Mouse (Mus musculus): ENCODE results near the gene Mylk. TPM values are rescaled to one million over a fixed set of nuclear protein-coding genes. Genes with fewer than 3 reads are reported as not detected.
"Not testable (repeated sequence)": the region's sequence is repeated elsewhere in the genome, so short reads cannot be mapped to it uniquely, and the experiment has no call there.

Mylk gene
- polyA plus RNA-seq, 1 experiment, result 306 TPM

DNA sequence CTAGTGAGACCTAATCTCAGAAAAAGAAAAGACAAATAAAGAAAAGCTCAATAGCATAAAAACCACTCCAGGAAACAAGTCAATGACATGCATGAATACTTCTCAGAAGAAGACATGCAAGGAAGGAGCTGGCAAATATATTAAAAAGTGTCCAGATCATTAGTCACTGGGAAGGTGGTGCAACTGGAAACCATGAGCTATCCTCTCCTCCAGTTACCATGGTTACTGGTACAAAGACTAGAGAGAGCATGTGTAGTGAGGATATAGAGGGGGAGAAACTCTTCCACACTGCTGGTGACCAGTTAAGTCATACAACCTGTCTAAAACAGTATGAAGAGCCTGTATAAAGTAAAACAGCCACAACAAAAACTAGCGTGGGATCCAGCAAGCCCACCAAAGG is 21.2 kb downstream of the Mylk start:
- DNase-seq (ENCODE audit: low read depth, low spot score), result no peak
- WGBS, result 95% methylated on average over 1 of the region's 1 CpGs

- no peak for DNase-seq (ENCODE audit: low read depth, low spot score)
- WGBS, result 95% methylated on average over 2 of the region's 2 CpGs
Observed at GRCm38 (mm10) chr16:34767443-34767842, 22.4 kb downstream of the Mylk start.

DNA sequence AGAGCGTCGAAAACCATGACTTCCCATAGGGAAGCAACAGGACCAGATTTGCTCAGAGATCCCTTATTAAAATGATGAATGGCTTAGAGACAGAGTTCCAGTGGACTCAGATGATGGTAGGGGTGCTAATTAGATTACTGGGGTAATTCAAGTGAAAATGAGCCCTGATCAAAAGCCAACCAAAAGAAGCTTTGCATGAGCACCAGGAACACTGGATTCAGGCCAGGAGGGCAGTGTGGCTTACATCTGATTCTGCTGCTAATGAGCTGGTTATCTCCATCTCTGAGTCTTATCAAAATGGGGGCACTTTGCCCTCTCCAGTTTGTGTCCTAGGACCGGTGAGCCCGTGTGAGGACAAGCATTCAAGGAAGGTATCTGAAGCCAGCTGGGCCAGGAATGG is 23.4 kb downstream of the Mylk start:
- 80% methylated on average over 4 of the region's 4 CpGs for WGBS

DNA sequence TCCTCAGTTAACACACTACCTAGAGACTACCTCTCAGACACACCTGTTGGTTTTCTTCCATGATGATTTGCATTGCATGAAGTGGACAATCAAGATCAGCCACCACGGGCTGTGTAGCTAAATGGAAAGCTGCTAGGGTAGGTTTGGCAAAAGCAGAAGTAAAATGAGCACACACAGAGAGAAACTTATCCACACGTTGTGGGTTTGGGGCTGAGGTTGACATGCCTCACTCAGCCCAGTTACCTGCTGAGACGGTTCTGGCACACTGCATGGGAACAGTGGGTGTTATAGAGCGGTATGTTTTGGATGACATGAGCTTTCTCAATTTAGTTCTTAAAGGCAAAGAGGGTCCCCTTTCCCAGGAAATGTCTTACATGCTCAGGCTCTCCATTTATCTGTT is 25.1 kb downstream of the Mylk start:
- 86% methylated on average over 4 of the region's 4 CpGs for WGBS
- no peak for DNase-seq (ENCODE audit: low read depth, low spot score)

More for the DNA sequence above, 23.4 kb downstream of the Mylk start:
- no peak for DNase-seq (ENCODE audit: low read depth, low spot score)

GRCm38 (mm10) chr16:34772445-34773032 is 27.5 kb downstream of the Mylk start:
- no peak for DNase-seq (ENCODE audit: low read depth, low spot score)
- 88% methylated on average over 4 of the region's 4 CpGs for WGBS

DNA sequence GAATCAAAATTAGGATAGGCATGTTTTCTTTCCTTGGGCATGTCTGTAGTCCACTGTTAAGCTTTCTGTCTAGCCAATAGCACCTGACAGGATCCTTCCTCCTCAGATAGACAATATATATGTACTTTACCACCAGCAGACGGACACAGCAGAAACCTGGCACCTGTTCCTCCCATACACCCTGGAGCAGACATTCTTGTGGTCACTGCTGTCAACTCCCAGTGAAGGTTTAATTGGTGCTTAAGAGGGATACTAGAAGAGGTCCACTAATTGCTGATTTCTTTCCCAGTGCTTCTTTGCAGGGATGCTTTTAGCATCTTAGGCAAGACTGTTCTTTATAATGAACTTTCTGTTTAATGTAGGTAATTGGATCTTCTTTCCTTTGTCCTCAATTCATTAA is 37.4 kb downstream of the Mylk start:
- WGBS, result 55% methylated on average over 1 of the region's 1 CpGs
- no peak for DNase-seq (ENCODE audit: low read depth, low spot score)

GRCm38 (mm10) chr16:34783536-34783935 is 38.5 kb downstream of the Mylk start:
- WGBS, result 84% methylated on average over 5 of the region's 5 CpGs

DNA sequence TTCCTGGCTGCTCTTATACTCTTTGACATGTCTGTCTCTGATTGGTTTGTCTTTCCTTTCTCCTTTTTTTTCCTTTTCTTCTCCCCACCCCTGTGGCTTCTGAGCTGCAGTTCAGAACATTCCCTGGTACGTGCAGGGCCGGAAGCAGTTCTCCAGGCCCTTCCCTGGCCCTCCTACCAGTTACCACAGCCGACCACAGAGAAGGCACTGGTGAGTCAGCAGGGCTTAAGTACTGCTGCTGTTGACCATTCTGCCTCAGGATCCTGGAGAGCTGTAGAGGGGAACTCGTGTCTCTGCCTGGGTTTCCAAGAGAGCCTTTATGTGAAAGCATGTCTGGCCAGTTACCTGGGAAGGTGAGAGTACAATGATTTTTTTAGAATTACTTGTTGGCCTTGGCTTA is 39.7 kb downstream of the Mylk start:
- 55% methylated on average over 4 of the region's 4 CpGs for WGBS
- no peak for DNase-seq (ENCODE audit: low read depth, low spot score)

More at GRCm38 (mm10) chr16:34783536-34783935, 38.5 kb downstream of the Mylk start:
- no peak for DNase-seq (ENCODE audit: low read depth, low spot score)

DNA sequence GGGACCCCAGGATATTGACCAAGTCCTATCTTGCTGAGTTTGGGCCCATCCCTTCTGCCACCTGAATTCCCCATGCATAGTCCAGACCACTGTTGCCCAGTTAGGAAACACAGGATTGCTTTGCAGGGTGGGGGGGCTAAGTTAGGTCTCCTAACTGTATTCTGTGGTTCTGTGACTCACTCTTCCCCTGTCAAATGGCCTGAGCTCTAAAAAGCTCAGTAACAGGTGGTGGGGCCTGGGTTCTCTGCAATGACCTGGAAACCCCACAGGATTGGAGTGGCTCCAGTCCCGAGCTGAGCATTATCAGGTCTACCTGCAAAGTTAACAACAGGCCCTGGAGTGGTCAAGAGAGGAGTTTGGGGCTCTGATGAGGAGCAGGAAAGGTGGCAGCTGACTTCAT is 47.5 kb downstream of the Mylk start:
- no peak for DNase-seq (ENCODE audit: low read depth, low spot score)
- 66% methylated on average over 1 of the region's 1 CpGs for WGBS

- no peak for DNase-seq (ENCODE audit: low read depth, low spot score)
Observed at GRCm38 (mm10) chr16:34793000-34793399, 48.0 kb downstream of the Mylk start.

DNA sequence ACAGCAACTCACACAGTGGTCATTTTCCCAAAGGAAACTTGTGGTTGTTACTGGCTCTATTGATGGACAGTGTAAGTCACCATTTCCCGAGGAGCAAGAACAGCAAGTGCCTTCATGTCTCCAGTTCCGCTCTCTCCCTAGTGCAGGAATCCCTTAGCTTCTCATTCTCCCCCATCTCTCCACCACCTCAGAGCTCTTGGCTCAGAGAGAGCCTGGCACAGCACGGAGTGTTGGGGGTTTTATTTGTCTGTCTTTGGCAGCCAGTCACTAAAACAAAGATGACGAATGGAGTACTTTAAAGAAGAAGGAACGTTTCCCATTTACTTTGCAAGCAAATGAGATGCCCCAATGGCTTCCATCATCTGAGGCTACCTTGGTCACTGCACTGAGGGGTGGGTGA is 56.2 kb downstream of the Mylk start:
- 75% methylated on average over 5 of the region's 5 CpGs for WGBS
- no peak for DNase-seq (ENCODE audit: low read depth, low spot score)

More at GRCm38 (mm10) chr16:34793000-34793399, 48.0 kb downstream of the Mylk start:
- 77% methylated on average over 5 of the region's 5 CpGs for WGBS

DNA sequence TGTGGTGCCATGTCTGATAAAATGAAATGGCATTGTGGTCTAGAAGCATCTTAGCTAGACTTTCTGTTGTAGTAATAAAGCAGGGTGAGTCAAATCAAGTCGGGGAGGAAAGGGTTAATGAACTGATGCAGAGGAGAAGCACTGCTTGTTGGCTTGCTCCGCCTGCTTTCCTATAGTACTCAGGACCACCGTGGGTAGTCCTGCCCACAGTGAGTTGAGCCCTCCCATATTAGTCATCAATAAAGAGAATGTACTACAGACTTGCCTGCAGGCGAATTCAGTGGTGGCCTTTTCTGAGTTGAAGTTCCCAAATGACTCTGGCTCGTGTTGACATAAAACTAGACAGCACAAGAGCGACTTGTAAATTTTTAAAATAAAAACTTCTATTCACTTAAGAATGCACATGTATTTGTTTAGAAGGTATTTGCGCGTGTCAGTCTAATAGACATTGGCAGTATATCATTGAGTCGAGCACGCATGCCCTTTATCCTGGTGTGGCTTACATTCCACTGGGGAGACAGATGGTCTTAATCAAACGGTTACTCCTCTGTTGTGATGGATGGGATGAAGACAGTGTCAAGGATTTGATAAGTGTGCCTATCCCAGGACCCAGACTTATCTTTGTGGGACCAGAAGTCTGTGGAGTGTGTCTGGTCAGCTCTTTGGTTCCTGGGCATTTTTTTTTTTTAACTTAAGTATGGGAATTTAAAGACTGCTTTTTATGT is 59.4 kb downstream of the Mylk start:
- DNase-seq (ENCODE audit: low read depth, low spot score), result no peak
- 67% methylated on average over 11 of the region's 11 CpGs for WGBS

GRCm38 (mm10) chr16:34806883-34807767 is 62.1 kb downstream of the Mylk start:
- WGBS, result 29% methylated on average over 16 of the region's 16 CpGs
- no peak for DNase-seq (ENCODE audit: low read depth, low spot score)

DNA sequence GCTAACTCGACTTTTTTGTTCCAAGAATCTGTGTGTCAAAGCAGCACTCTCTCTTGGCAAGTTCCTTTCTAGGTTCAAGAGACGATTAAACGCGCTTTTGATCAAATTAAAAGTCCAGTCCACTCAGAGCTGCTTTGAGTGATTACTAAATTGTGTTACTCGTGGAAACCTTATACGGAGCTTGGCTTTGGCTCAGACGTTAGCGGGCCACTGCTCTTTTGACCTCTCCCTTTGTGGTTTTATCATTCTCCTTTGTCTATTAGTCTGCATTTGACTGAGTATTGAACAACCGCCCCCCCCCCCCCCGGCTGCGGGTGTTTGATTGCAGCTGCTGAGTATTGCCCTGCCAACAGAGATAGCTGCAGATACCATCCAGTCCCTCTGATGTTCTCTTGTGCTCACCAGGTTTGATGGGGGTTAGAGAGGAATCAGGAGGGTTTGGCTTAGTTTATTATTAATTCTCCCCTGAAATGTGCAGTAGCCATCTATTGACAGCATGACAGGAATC is 62.8 kb downstream of the Mylk start:
- WGBS, result 38% methylated on average over 11 of the region's 11 CpGs
- DNase-seq (ENCODE audit: low read depth, low spot score), result no peak

DNA sequence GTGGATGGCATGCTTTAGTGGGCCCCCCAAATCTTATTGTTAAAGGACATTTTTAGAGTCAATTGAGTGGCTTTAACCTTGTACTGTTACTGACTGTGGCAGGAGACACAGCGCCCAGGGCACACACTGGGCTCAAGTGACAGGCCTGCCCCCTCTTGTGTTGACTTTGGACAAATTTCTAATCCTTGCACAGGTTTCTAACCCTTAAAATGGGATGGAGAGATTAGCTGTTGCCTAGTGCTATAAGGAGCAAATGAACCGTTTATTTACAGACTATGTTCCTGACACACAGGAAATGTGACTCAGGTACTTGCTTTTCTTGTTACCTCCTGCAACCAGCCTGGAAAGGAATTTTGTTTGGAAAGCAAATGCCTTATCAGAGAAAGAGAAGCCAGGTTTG is 67.2 kb downstream of the Mylk start:
- WGBS, result 43% methylated on average over 2 of the region's 2 CpGs
- no peak for DNase-seq (ENCODE audit: low read depth, low spot score)

DNA sequence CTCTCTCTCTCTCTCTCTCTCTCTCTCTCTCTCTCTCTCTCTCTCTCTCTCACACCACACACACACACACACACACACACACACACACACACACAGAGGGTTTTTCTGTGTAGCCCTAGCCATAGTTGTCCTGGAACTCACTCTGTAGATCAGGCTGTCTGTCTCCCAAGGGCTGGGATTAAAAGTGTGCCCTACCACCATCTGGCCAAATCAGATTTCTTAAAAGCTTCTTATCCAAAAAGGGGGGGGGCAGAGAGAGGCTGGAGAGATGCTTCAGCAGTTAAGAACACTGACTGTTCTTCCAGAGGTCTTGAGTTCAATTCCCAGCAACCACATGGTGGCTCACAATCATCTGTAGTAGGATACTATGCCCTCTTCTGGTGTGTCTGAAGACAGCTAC is 68.2 kb downstream of the Mylk start:
- DNase-seq (ENCODE audit: low read depth, low spot score), result not testable (repeated sequence)

DNA sequence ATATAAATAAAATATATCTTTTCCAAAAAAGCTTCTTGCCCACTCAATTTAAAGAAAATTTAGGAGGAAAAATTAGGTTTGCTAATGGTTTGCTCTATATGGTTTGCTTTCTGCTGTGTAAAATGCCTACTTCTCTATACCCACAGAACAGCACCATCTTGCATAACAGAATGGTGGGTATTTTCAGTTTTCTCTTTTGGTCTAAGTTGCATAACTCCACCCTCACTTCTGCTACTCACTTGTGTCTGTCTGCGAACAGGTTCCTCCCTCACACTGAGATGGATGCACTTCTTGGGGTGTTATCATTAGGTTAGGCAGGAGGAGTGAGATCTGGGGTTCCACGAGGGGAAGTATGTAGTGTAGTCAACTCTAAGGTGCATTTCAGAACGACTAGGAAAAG is 68.6 kb downstream of the Mylk start:
- WGBS, result 75% methylated on average over 3 of the region's 3 CpGs

DNA sequence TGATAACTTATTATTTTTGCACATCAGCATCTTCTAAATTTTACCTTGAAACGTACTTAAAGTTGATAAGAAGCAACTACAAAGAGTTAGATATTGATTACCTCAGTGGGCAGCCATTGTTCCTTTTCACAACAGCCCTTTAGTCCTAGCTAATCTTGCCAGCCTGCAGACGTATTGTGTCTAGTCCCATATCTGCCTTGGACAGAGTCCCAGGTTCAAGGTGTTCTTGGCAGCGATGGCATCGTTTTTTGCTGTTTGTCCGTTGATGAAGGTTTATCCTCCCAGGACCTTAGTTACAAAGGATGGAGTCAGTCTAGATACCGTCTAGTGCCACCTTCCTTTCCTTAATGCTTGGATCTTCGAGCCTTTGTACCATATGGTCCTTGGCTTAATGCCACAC is 69.6 kb downstream of the Mylk start:
- WGBS, result 68% methylated on average over 7 of the region's 7 CpGs
- DNase-seq (ENCODE audit: low read depth, low spot score), result no peak

More for the DNA sequence above, 68.6 kb downstream of the Mylk start:
- no peak for DNase-seq (ENCODE audit: low read depth, low spot score)

- 51% methylated on average over 7 of the region's 7 CpGs for WGBS
- DNase-seq (ENCODE audit: low read depth, low spot score), result no peak
Observed at GRCm38 (mm10) chr16:34816548-34816947, 71.5 kb downstream of the Mylk start.

DNA sequence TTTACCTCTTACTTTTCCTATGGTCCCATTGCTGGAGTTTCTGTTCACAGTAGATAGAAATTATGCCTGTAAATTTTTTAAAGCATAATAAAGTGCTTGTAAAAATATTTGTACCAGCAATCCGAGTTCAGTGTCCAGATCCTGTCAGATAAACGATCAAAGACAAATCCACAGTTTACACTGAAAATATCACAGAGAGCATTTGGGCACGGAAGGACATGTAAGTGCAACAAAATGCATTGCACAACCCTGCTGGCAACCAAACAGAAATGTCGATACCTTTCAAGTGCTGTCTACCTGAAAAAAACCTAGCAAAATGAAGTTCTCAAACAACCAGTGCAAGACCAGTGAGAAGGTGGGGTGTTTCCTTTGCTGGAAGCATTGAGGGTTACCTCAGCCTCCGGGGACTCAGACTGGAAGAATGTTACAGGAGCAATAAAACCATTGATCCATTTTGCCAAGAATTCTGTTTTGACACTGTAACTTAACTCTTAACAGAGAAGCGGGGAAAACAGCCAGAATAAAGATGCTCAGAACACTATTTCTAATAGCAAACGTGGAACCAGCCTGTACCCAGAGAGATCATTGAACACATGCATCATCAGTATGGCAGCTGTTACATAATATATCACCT is 80.2 kb downstream of the Mylk start:
- 18% methylated on average over 7 of the region's 7 CpGs for WGBS
- no peak for DNase-seq (ENCODE audit: low read depth, low spot score)
